Mouse (Mus musculus) hindbrain, embryonic 12.5 days (tissue): ENCODE results near the gene Ramp1. TPM values are rescaled to one million over a fixed set of nuclear protein-coding genes. Genes with fewer than 3 reads are reported as not detected.
A peak's percentile ranks its signal among the peaks of the same experiment; 100 is the strongest.

ENCODE experiments used
- ATAC-seq: fragments of 200-750 bp; cut with Nextera tagmentation; 2 replicates; pipeline ENCODE4 v1.8.0; 2017; ENCODE audit warnings: moderate TSS enrichment; ENCODE audit not compliant: low FRiP score
- H3K27ac ChIP-seq: fragments of 300-500 bp; sonication (generic); 2 replicates; pipeline ENCODE4 v1.5.1; 2016; ENCODE audit warnings: mild to moderate bottlenecking
- H3K27me3 ChIP-seq: fragments of 300-500 bp; sonication (generic); 2 replicates; pipeline ENCODE4 v1.6.1; 2016; ENCODE audit warnings: mild to moderate bottlenecking
- H3K36me3 ChIP-seq: fragments of 300-500 bp; sonication (generic); 2 replicates; pipeline ENCODE4 v1.6.1; 2016; ENCODE audit warnings: mild to moderate bottlenecking
- H3K4me1 ChIP-seq: fragments of 300-500 bp; sonication (generic); 2 replicates; pipeline ENCODE4 v1.6.1; 2016
- H3K4me2 ChIP-seq: fragments of 300-500 bp; sonication (generic); replicated peaks from 2 replicates; pipeline ENCODE4 v1.6.1; 2016; ENCODE audit warnings: mild to moderate bottlenecking
- H3K4me3 ChIP-seq: fragments of 300-500 bp; sonication (generic); 2 replicates; pipeline ENCODE4 v1.5.1; 2016; ENCODE audit warnings: mild to moderate bottlenecking
- H3K9ac ChIP-seq: fragments of 300-500 bp; sonication (generic); 2 replicates; pipeline ENCODE4 v1.6.1; 2016; ENCODE audit warnings: mild to moderate bottlenecking, moderate library complexity
- H3K9me3 ChIP-seq: fragments of 300-500 bp; sonication (generic); replicated peaks from 2 replicates; pipeline ENCODE4 v1.6.1; 2016; ENCODE audit warnings: mild to moderate bottlenecking
- WGBS: fragments of 180-500 bp; shearing (Covaris S2); methylation state at CpG from one replicate; pipeline ENCODE4 v1.1.7; 2016; 5-methylcytosine and 5-hydroxymethylcytosine counted together
- polyA plus RNA-seq: library from polyadenylated mRNA; unstranded; fragments of >200 nt; fragmentation: Nextera tagmentation; extraction: Ambion mirVana; gene quantifications from 2 replicates; pipeline ENCODE4 v1.2.1, GENCODE M21; 2016

Ramp1 gene
- polyA plus RNA-seq, 1 experiment from 2014 or later, result 1.1 TPM

DNA sequence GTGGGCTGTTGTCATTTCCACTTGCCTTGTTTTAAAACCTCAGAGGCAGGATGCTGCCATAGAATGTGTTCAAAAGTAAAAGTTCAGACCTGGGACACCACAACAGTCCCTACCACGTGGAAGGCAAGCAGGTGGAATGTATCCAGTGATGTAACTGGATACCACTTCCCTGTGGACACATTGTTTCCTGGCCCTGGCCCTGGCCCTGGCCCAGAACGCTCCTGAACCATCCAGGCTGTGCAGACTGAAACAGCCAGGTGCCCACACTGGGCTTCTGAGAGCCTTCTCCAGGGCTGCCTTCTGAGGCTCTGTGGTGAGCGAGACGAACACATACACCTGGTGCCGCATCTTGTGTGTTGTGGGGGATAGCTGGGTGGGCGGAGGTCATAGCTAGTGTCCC lies 26.0 kb downstream of the Ramp1 start:
- 80% methylated on average over 6 of the region's 6 CpGs for WGBS
- Histone ChIP-seq H3K27me3 (no peaks in the 10 kb centered on the region; the same call in 1 of the 2 replicates), H3K36me3 (no peaks in the 10 kb centered on the region), H3K9me3 (no peaks in the 10 kb centered on the region), H3K4me3 (no peak overlapping the region), H3K4me1 (0 out of 2 replicates have a peak, but pooled peaks cover 4% of the 10 kb centered on the region), H3K27ac (no peak overlapping the region), H3K4me2 (no peak overlapping the region), H3K9ac (no peak overlapping the region)
- no peak for ATAC-seq

DNA sequence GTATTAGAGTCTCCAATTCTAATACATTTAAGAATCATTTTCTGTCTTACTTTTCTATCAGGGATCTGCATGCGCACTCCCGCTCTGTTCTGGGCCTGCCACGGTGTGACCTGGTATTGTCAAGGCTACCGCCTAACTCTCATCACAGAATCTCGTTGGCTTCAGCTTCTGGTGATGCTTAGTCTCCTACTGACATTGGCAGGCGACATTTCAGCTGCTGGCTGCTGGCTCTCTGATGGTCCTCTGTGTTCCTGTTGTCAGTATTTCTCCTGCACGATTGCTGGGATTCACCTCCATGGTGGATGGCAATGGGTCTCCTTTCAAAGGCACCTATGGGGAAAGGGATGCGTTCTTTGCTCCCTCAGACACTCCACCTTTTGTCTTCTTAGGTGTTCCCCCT lies 26.7 kb downstream of the Ramp1 start:
- 84% methylated on average over 8 of the region's 8 CpGs for WGBS
- H3K4me2 ChIP-seq, result no peak overlapping the region

DNA sequence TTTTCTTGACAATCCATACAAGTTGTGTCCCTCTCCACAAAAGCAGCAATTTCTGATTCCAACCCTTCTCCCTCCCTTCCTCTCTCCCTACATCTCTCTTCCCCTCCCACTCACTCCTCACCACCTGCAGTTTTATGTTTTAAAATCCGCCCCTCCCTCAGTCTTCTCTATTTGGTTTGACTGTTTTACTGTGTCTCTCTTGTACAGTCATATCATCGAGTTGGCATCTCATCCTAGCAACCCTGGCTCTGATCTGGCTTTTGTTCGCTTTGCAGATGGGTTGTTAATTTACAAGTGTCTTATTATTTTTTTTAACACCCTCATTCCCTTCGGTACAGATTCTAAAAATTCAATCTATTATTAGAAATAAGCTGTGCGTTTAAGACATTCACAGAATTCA lies 27.3 kb downstream of the Ramp1 start:
- no peak overlapping the region for H3K4me3 ChIP-seq
- H3K36me3 ChIP-seq, result no peaks in the 10 kb centered on the region
- H3K27ac ChIP-seq, result no peak overlapping the region
- 83% methylated on average over 5 of the region's 5 CpGs for WGBS
- H3K9ac ChIP-seq, result no peak overlapping the region
- no peak overlapping the region for H3K4me2 ChIP-seq
- H3K4me1 ChIP-seq, result no peaks in the 10 kb centered on the region
- no peaks in the 10 kb centered on the region; the same call in 1 of the 2 replicates for H3K27me3 ChIP-seq
- no peaks in the 10 kb centered on the region for H3K9me3 ChIP-seq
- no peak for ATAC-seq

More for the DNA sequence above, 26.7 kb downstream of the Ramp1 start:
- ATAC-seq, result no peak
- Histone ChIP-seq H3K27me3 (no peaks in the 10 kb centered on the region; the same call in 1 of the 2 replicates), H3K4me1 (no peaks in the 10 kb centered on the region), H3K36me3 (no peaks in the 10 kb centered on the region), H3K9ac (no peak overlapping the region), H3K27ac (no peak overlapping the region), H3K9me3 (no peaks in the 10 kb centered on the region), H3K4me3 (no peak overlapping the region)

- Histone ChIP-seq H3K4me1 (no peaks in the 10 kb centered on the region), H3K4me3 (no peak overlapping the region), H3K27ac (no peak overlapping the region), H3K4me2 (no peak overlapping the region), H3K27me3 (no peaks in the 10 kb centered on the region; the same call in 1 of the 2 replicates), H3K9me3 (no peaks in the 10 kb centered on the region), H3K9ac (no peak overlapping the region), H3K36me3 (no peaks in the 10 kb centered on the region)
- WGBS, result 81% methylated on average over 3 of the region's 3 CpGs
- no peak for ATAC-seq
Observed at GRCm38 (mm10) chr1:91207334-91208074, 27.9 kb downstream of the Ramp1 start.

- H3K27me3 ChIP-seq, result no peaks in the 10 kb centered on the region; the same call in 1 of the 2 replicates
- no peak overlapping the region for H3K27ac ChIP-seq
- no peak for ATAC-seq
- no peaks in the 10 kb centered on the region for H3K9me3 ChIP-seq
- no peak overlapping the region for H3K4me3 ChIP-seq
- no peaks in the 10 kb centered on the region for H3K36me3 ChIP-seq
- H3K4me1 ChIP-seq, result no peaks in the 10 kb centered on the region
- H3K9ac ChIP-seq, result no peak overlapping the region
- H3K4me2 ChIP-seq, result no peak overlapping the region
- 89% methylated on average over 6 of the region's 6 CpGs for WGBS
Observed at GRCm38 (mm10) chr1:91209343-91209742, 29.7 kb downstream of the Ramp1 start.

GRCm38 (mm10) chr1:91209785-91210184 lies 30.2 kb downstream of the Ramp1 start:
- Histone ChIP-seq H3K4me1 (no peaks in the 10 kb centered on the region), H3K36me3 (no peaks in the 10 kb centered on the region), H3K9me3 (no peaks in the 10 kb centered on the region), H3K27me3 (no peaks in the 10 kb centered on the region; the same call in 1 of the 2 replicates), H3K9ac (no peak overlapping the region), H3K4me3 (no peak overlapping the region), H3K27ac (no peak overlapping the region), H3K4me2 (no peak overlapping the region)
- 81% methylated on average over 6 of the region's 6 CpGs for WGBS
- ATAC-seq, result no peak

GRCm38 (mm10) chr1:91211099-91211498 lies 31.5 kb downstream of the Ramp1 start:
- Histone ChIP-seq H3K4me3 (no peak overlapping the region), H3K4me2 (no peak overlapping the region), H3K27me3 (no peaks in the 10 kb centered on the region; the same call in 1 of the 2 replicates), H3K4me1 (no peaks in the 10 kb centered on the region), H3K9me3 (no peaks in the 10 kb centered on the region), H3K27ac (no peak overlapping the region), H3K36me3 (no peaks in the 10 kb centered on the region), H3K9ac (no peak overlapping the region)
- ATAC-seq, result peak; percentile 58; the same call in 1 of the 2 replicates
- WGBS, result 91% methylated on average over 1 of the region's 1 CpGs

- WGBS, result 88% methylated on average over 7 of the region's 7 CpGs
Observed at GRCm38 (mm10) chr1:91211591-91212008, 32.0 kb downstream of the Ramp1 start.

DNA sequence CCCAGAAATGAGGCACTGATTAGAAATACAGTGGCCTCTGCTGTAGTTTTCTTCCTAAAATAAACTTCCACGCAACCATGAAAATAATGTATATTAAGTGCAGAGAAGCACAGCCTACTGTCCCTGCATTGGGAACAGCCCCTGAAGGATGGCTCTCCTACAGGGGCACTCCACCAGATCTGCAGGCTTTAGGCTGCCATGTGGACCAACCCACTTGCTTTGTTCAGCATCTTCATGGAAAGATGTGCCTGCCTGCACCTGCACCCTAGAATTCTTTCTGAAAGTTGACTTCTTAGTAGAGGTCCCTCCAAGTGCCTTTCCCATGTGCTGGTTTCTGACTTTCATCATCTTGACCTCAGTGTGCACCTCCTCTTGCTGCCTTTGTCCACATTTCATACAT lies 35.6 kb downstream of the Ramp1 start:
- Histone ChIP-seq H3K9me3 (no peaks in the 10 kb centered on the region), H3K9ac (no peak overlapping the region), H3K4me1 (no peaks in the 10 kb centered on the region), H3K27me3 (no peaks in the 10 kb centered on the region), H3K36me3 (no peaks in the 10 kb centered on the region), H3K4me2 (no peak overlapping the region), H3K27ac (no peak overlapping the region), H3K4me3 (no peak overlapping the region)
- 95% methylated on average over 1 of the region's 1 CpGs for WGBS
- ATAC-seq, result no peak

More at GRCm38 (mm10) chr1:91211591-91212008, 32.0 kb downstream of the Ramp1 start:
- no peak overlapping the region for H3K27ac ChIP-seq
- no peaks in the 10 kb centered on the region for H3K36me3 ChIP-seq
- no peaks in the 10 kb centered on the region; the same call in 1 of the 2 replicates for H3K27me3 ChIP-seq
- H3K4me1 ChIP-seq, result no peaks in the 10 kb centered on the region
- no peak overlapping the region for H3K9ac ChIP-seq
- no peak for ATAC-seq
- no peak overlapping the region for H3K4me2 ChIP-seq
- no peaks in the 10 kb centered on the region for H3K9me3 ChIP-seq
- no peak overlapping the region for H3K4me3 ChIP-seq

- H3K9ac ChIP-seq, result no peak overlapping the region
- no peaks in the 10 kb centered on the region for H3K9me3 ChIP-seq
- H3K4me3 ChIP-seq, result no peak overlapping the region
- H3K27me3 ChIP-seq, result no peaks in the 10 kb centered on the region
- H3K27ac ChIP-seq, result no peak overlapping the region
- H3K4me2 ChIP-seq, result no peak overlapping the region
- no peaks in the 10 kb centered on the region for H3K36me3 ChIP-seq
- 58% methylated on average over 1 of the region's 1 CpGs for WGBS
- no peak for ATAC-seq
- no peaks in the 10 kb centered on the region for H3K4me1 ChIP-seq
Observed at GRCm38 (mm10) chr1:91215981-91216380, 36.4 kb downstream of the Ramp1 start.

- H3K9ac ChIP-seq, result no peak overlapping the region
- H3K27me3 ChIP-seq, result no peaks in the 10 kb centered on the region
- no peak overlapping the region for H3K4me2 ChIP-seq
- H3K4me1 ChIP-seq, result no peaks in the 10 kb centered on the region
- no peaks in the 10 kb centered on the region for H3K9me3 ChIP-seq
- ATAC-seq, result no peak
- H3K27ac ChIP-seq, result no peak overlapping the region
- no peak overlapping the region for H3K4me3 ChIP-seq
- H3K36me3 ChIP-seq, result no peaks in the 10 kb centered on the region
- WGBS, result 60% methylated on average over 10 of the region's 10 CpGs
Observed at GRCm38 (mm10) chr1:91216504-91217267, 37.1 kb downstream of the Ramp1 start.

DNA sequence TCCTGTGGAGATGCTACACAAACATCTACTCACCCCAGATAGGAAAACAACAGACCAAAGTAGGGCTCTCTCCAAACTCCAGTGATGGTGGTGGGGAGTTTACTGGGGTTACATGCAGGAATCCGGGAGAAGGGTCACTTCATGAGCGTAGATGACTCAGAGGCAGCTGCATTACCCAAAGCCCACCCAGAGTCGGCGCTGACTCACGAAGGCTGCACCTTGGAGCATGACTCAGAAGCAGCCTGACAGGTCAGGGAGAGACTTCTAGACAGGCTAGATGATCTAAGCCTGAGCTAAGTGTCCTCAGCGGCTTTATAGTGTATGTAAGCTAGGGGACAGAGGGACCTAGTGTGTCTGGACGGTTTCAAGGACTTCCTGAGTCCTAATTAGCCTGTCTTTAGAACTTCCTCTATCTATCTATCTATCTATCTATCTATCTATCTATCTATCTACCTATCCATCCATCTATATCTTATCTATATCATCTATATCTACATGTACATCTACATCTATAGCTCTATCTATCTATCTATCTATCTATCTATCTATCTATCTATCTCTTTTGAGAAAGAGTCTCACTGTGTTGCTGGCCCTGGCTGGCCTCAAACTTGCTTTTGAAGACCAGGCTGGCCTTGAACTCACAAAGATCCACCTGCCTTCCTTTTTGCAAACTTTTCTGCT lies 40.2 kb downstream of the Ramp1 start:
- WGBS, result 87% methylated on average over 7 of the region's 7 CpGs

More for the DNA sequence above, 40.2 kb downstream of the Ramp1 start:
- Histone ChIP-seq H3K9me3 (no peaks in the 10 kb centered on the region), H3K9ac (no peak overlapping the region), H3K27ac (no peak overlapping the region), H3K4me3 (no peak overlapping the region), H3K4me1 (no peaks in the 10 kb centered on the region), H3K4me2 (no peak overlapping the region), H3K36me3 (no peaks in the 10 kb centered on the region), H3K27me3 (no peaks in the 10 kb centered on the region)
- ATAC-seq, result no peak
